Mouse (Mus musculus) MEL (cell line): ENCODE measurements around the gene Fcrlb. TPM values are rescaled to one million over a fixed set of nuclear protein-coding genes. Genes with fewer than 3 reads are reported as not detected.
A peak's percentile ranks its signal among the peaks of the same experiment; 100 is the strongest.

Source experiments
- DNase-seq: peaks from one replicate; pipeline ENCODE4 v3.0.0; 2011; ENCODE audit warnings: low read depth, low spot score
- H3K27ac ChIP-seq: 2 replicates; pipeline ENCODE4 v1.5.1; 2012; ENCODE audit warnings: low read depth, mild to moderate bottlenecking, control low read depth, low read length, moderate library complexity; ENCODE audit not compliant: control insufficient read depth
- H3K27me3 ChIP-seq, 2 experiments: fragments of 150-350 bp in 1 of 2; sonication (generic) in 1 of 2; 2 replicates each; pipeline ENCODE4 v1.6.1; 2012; ENCODE audit warnings: low read length in 2 of 2, mild to moderate bottlenecking in 2 of 2, improper control_type of control experiment in 1 of 2, moderate library complexity in 1 of 2; ENCODE audit not compliant: insufficient read depth in 2 of 2, control insufficient read depth in 1 of 2
- H3K36me3 ChIP-seq, 2 experiments: 2 replicates each; pipeline ENCODE4 v1.6.1; 2012 to 2014; ENCODE audit warnings: low read length in 2 of 2, improper control_type of control experiment in 1 of 2, inconsistent platforms in 1 of 2, mild to moderate bottlenecking in 1 of 2; ENCODE audit not compliant: insufficient read depth in 2 of 2, control insufficient read depth in 1 of 2
- H3K4me1 ChIP-seq, 2 experiments: fragments of 150-350 bp in 1 of 2; sonication (generic) in 1 of 2; 2 replicates each; pipeline ENCODE4 v1.6.1; 2012; ENCODE audit warnings: low read length in 2 of 2, improper control_type of control experiment in 1 of 2, mild to moderate bottlenecking in 1 of 2; ENCODE audit not compliant: insufficient read depth in 2 of 2, control insufficient read depth in 1 of 2
- H3K4me3 ChIP-seq, 2 experiments: fragments of 150-350 bp in 1 of 2; sonication (generic) in 1 of 2; 2 replicates each; pipeline ENCODE4 v1.5.1; 2012; ENCODE audit warnings: low read depth in 2 of 2, low read length in 2 of 2, mild to moderate bottlenecking in 2 of 2, moderate library complexity in 2 of 2, control low read depth in 1 of 2, improper control_type of control experiment in 1 of 2; ENCODE audit not compliant: control insufficient read depth in 1 of 2, insufficient read depth in 1 of 2
- H3K79me2 ChIP-seq: 2 replicates; pipeline ENCODE4 v1.6.1; 2012; ENCODE audit warnings: mild to moderate bottlenecking, low read length, moderate library complexity; ENCODE audit not compliant: control insufficient read depth, poor library complexity, insufficient read depth
- H3K9ac ChIP-seq: 2 replicates; pipeline ENCODE4 v1.6.1; 2012; ENCODE audit warnings: low read depth, mild to moderate bottlenecking, control low read depth, low read length, moderate library complexity; ENCODE audit not compliant: control insufficient read depth, poor library complexity, severe bottlenecking
- H3K9me3 ChIP-seq: fragments of 150-350 bp; sonication (generic); replicated peaks from 2 replicates; pipeline ENCODE4 v1.6.1; 2012; ENCODE audit warnings: mild to moderate bottlenecking, low read length, improper control_type of control experiment, moderate library complexity; ENCODE audit not compliant: insufficient read depth
- BHLHE40 ChIP-seq: IDR thresholded peaks from 2 replicates; pipeline ENCODE4 v1.6.1; 2012; ENCODE audit warnings: low read depth, mild to moderate bottlenecking, inconsistent platforms, low read length, improper control_type of control experiment, borderline replicate concordance
- CHD1 ChIP-seq: IDR thresholded peaks from 2 replicates; pipeline ENCODE4 v1.6.1; 2012; ENCODE audit warnings: low read depth, mild to moderate bottlenecking, inconsistent platforms, low read length, improper control_type of control experiment
- CTCF ChIP-seq, 3 experiments: IDR thresholded peaks in 2 of 3; conservative IDR thresholded peaks in 1 of 3; 2 replicates each; pipeline ENCODE4 v1.5.1; 2011 to 2012; ENCODE audit warnings: low read length in 3 of 3, low read depth in 2 of 3, mild to moderate bottlenecking in 2 of 3, improper control_type of control experiment in 1 of 3, inconsistent platforms in 1 of 3, mixed read lengths in 1 of 3, moderate library complexity in 1 of 3; ENCODE audit not compliant: control insufficient read depth in 1 of 3, insufficient read depth in 1 of 3, poor library complexity in 1 of 3, severe bottlenecking in 1 of 3
- E2F4 ChIP-seq: IDR thresholded peaks from 2 replicates; pipeline ENCODE4 v1.6.1; 2011; ENCODE audit warnings: low read depth, low read length, improper control_type of control experiment, borderline replicate concordance
- ELF1 ChIP-seq: IDR thresholded peaks from 2 replicates; pipeline ENCODE4 v1.6.1; 2014; ENCODE audit warnings: low read depth, mild to moderate bottlenecking, inconsistent platforms, low read length, improper control_type of control experiment, moderate library complexity
- GATA1 ChIP-seq: IDR thresholded peaks from 2 replicates; pipeline ENCODE4 v1.6.1; 2011; ENCODE audit warnings: low read depth, low read length, improper control_type of control experiment
- HCFC1 ChIP-seq: IDR thresholded peaks from 2 replicates; pipeline ENCODE4 v1.6.1; 2012; ENCODE audit warnings: low read depth, mild to moderate bottlenecking, inconsistent platforms, low read length, improper control_type of control experiment, moderate library complexity
- MAFK ChIP-seq: IDR thresholded peaks from 2 replicates; pipeline ENCODE4 v1.6.1; 2011; ENCODE audit warnings: low read depth, mild to moderate bottlenecking, low read length, improper control_type of control experiment, borderline replicate concordance
- MAX ChIP-seq: IDR thresholded peaks from 2 replicates; pipeline ENCODE4 v1.6.1; 2011; ENCODE audit warnings: low read length, improper control_type of control experiment
- MEF2A ChIP-seq: IDR thresholded peaks from 2 replicates; pipeline ENCODE4 v1.6.1; 2014; ENCODE audit warnings: low read depth, mild to moderate bottlenecking, inconsistent platforms, low read length, improper control_type of control experiment; ENCODE audit not compliant: poor library complexity, insufficient replicate concordance, severe bottlenecking; ENCODE audit errors: extremely low read depth
- MXI1 ChIP-seq: IDR thresholded peaks from 2 replicates; pipeline ENCODE4 v1.6.1; 2011; ENCODE audit warnings: mild to moderate bottlenecking, low read depth, low read length, improper control_type of control experiment
- MYB ChIP-seq: IDR thresholded peaks from 2 replicates; pipeline ENCODE4 v1.6.1; 2011; ENCODE audit warnings: mild to moderate bottlenecking, low read depth, low read length, improper control_type of control experiment
- MYC ChIP-seq: IDR thresholded peaks from 2 replicates; pipeline ENCODE4 v1.6.1; 2011; ENCODE audit warnings: low read depth, mild to moderate bottlenecking, low read length, improper control_type of control experiment, moderate library complexity
- POLR2A ChIP-seq, 2 experiments: IDR thresholded peaks; 2 replicates each; pipeline ENCODE4 v1.6.1; 2011 to 2012; ENCODE audit warnings: low read length in 2 of 2, mild to moderate bottlenecking in 2 of 2, control low read depth in 1 of 2, improper control_type of control experiment in 1 of 2, low read depth in 1 of 2, moderate library complexity in 1 of 2; ENCODE audit not compliant: control insufficient read depth in 1 of 2, insufficient read depth in 1 of 2, poor library complexity in 1 of 2
- POLR2AphosphoS2 ChIP-seq: IDR thresholded peaks from 2 replicates; pipeline ENCODE4 v1.6.1; 2011; ENCODE audit warnings: low read length, improper control_type of control experiment
- POLR2AphosphoS5 ChIP-seq: IDR thresholded peaks from 2 replicates; pipeline ENCODE4 v1.6.1; 2012; ENCODE audit warnings: low read depth, borderline replicate concordance, mild to moderate bottlenecking, inconsistent platforms, low read length, moderate library complexity, mixed read lengths
- RAD21 ChIP-seq: IDR thresholded peaks from 2 replicates; pipeline ENCODE4 v1.6.1; 2011; ENCODE audit warnings: mild to moderate bottlenecking, low read depth, low read length, improper control_type of control experiment
- SIN3A ChIP-seq: IDR thresholded peaks from 2 replicates; pipeline ENCODE4 v1.6.1; 2012; ENCODE audit warnings: low read length, improper control_type of control experiment, inconsistent platforms
- SMC3 ChIP-seq: IDR thresholded peaks from 2 replicates; pipeline ENCODE4 v1.6.1; 2011; ENCODE audit warnings: low read depth, low read length, improper control_type of control experiment
- TCF12 ChIP-seq: IDR thresholded peaks from 2 replicates; pipeline ENCODE4 v1.6.1; 2014; ENCODE audit warnings: low read depth, mild to moderate bottlenecking, inconsistent platforms, low read length, improper control_type of control experiment, moderate library complexity
- USF2 ChIP-seq, 2 experiments: IDR thresholded peaks; 2 replicates each; pipeline ENCODE4 v1.6.1; 2011 to 2012; ENCODE audit warnings: improper control_type of control experiment in 2 of 2, low read length in 2 of 2, borderline replicate concordance in 1 of 2, inconsistent platforms in 1 of 2, low read depth in 1 of 2, mild to moderate bottlenecking in 1 of 2; ENCODE audit not compliant: insufficient read depth in 1 of 2
- ZC3H11A ChIP-seq: IDR thresholded peaks from 2 replicates; pipeline ENCODE4 v1.6.1; 2012; ENCODE audit warnings: low read depth, mild to moderate bottlenecking, inconsistent platforms, low read length, improper control_type of control experiment
- ZKSCAN1 ChIP-seq: IDR thresholded peaks from 2 replicates; pipeline ENCODE4 v1.6.1; 2012; ENCODE audit warnings: low read depth, mild to moderate bottlenecking, inconsistent platforms, low read length, improper control_type of control experiment, moderate library complexity
- ZMIZ1 ChIP-seq: IDR thresholded peaks from 2 replicates; pipeline ENCODE4 v1.6.1; 2012; ENCODE audit warnings: low read depth, mild to moderate bottlenecking, inconsistent platforms, low read length, improper control_type of control experiment, moderate library complexity
- ZNF384 ChIP-seq: IDR thresholded peaks from 2 replicates; pipeline ENCODE4 v1.6.1; 2012; ENCODE audit warnings: low read depth, mild to moderate bottlenecking, inconsistent platforms, low read length, improper control_type of control experiment
- polyA plus RNA-seq, 2 experiments: library from polyadenylated mRNA; stranded (reverse) in 1 of 2; unstranded in 1 of 2; fragments of >175 nt in 1 of 2; fragments of >200 nt in 1 of 2; gene quantifications; 2 replicates each; pipeline versions ENCODE4 v1.2.1 to v1.2.4; 2012; ENCODE audit warnings: low replicate concordance in 2 of 2, low read depth in 1 of 2; ENCODE audit not compliant: insufficient read length in 2 of 2, insufficient read depth in 1 of 2, missing spikeins in 1 of 2
- total RNA-seq: library from RNA; depleted of rRNA; stranded (reverse); fragments of 300-350 nt; gene quantifications from 2 replicates; pipeline ENCODE4 v1.2.3, GENCODE M21; 2012

Fcrlb gene
- total and polyA plus RNA-seq, 3 experiments: not detected

GRCm38 (mm10) chr1:170898413-170899075, 14.2 kb downstream of the Fcrlb start (continued):
- TF ChIP-seq MAFK (no peak), POLR2A (IDR thresholded peaks at IDR 0.05; ENCODE audit: control insufficient read depth in 1 of 2, insufficient read depth in 1 of 2, low read depth in 1 of 2, low read length in 2 of 2, poor library complexity in 1 of 2) (no peak), POLR2AphosphoS2 (no peak), POLR2AphosphoS5 (no peak)

- TF ChIP-seq ZC3H11A (no peak), BHLHE40 (no peak), TCF12 (peak; percentile 32; the same call in 1 of the 2 replicates), GATA1 (peak; percentile 51), MEF2A (0 out of 2 replicates have a peak, but pooled peaks have one; percentile 20), MXI1 (no peak), ZKSCAN1 (no peak), CHD1 (0 out of 2 replicates have a peak, but pooled peaks have one; percentile 7)
- Histone ChIP-seq H3K4me3 (peak overlapping the region; percentile 20 to 38), H3K27me3 (no peaks in the 10 kb centered on the region), H3K4me1 (peaks cover 17 to 26% of the 10 kb centered on the region in 2 experiments), H3K79me2 (no peaks in the 10 kb centered on the region), H3K9ac (peak overlapping the region; percentile 2; the same call in 1 of the 2 replicates), H3K27ac (peak overlapping the region; percentile 23), H3K9me3 (no peaks in the 10 kb centered on the region), H3K36me3 (peaks cover 0 to 17% of the 10 kb centered on the region in 2 experiments; a peak in 2 of 4 replicates)
- DNase-seq: peak; percentile 63
These were observed 16.0 kb downstream of the Fcrlb start for GRCm38 (mm10) chr1:170896651-170897281.

- Histone ChIP-seq H3K9me3 (no peaks in the 10 kb centered on the region), H3K4me1 (peaks cover 17 to 26% of the 10 kb centered on the region in 2 experiments), H3K27me3 (no peaks in the 10 kb centered on the region), H3K36me3 (peaks cover 0 to 17% of the 10 kb centered on the region in 2 experiments; a peak in 2 of 4 replicates), H3K4me3 (no peak overlapping the region), H3K79me2 (no peaks in the 10 kb centered on the region), H3K9ac (no peak overlapping the region), H3K27ac (no peak overlapping the region)
- DNase-seq: peak; percentile 85
- TF ChIP-seq MYC (peak; percentile 41; the same call in 1 of the 2 replicates), RAD21 (peak; percentile 88), MYB (no peak), HCFC1 (0 out of 2 replicates have a peak, but pooled peaks have one; percentile 43), USF2 (IDR thresholded peaks at IDR 0.05; ENCODE audit: borderline replicate concordance in 1 of 2, insufficient read depth in 1 of 2, low read depth in 1 of 2, low read length in 2 of 2) (no peak), SMC3 (peak; percentile 68), E2F4 (no peak), MAX (0 out of 2 replicates have a peak, but pooled peaks have one; percentile 26), SIN3A (peak; percentile 82; the same call in 1 of the 2 replicates), ZC3H11A (peak; percentile 72), ZMIZ1 (no peak), ZNF384 (peak; percentile 86), CTCF (IDR thresholded peaks at IDR 0.05 in 2 of 3, conservative IDR thresholded peaks at IDR 0.05 in 1 of 3; ENCODE audit: control insufficient read depth in 1 of 3, insufficient read depth in 1 of 3, low read depth in 2 of 3, low read length in 3 of 3, poor library complexity in 1 of 3, severe bottlenecking in 1 of 3) (peak in 2 of 3 experiments; percentile 55 to 80; a peak in 4 of 6 replicates), ELF1 (no peak)
These were observed 17.8 kb downstream of the Fcrlb start for GRCm38 (mm10) chr1:170894603-170895602.
